Mouse (Mus musculus): ENCODE measurements around the gene St6galnac3. TPM values are rescaled to one million over a fixed set of nuclear protein-coding genes. Genes with fewer than 3 reads are reported as not detected.

St6galnac3 gene
- total RNA-seq, 1 experiment from 2014 or later: 9.1 TPM

- ATAC-seq (replicated peaks in 1 of 2; ENCODE audit: insufficient read depth in 1 of 2, low FRiP score in 2 of 2, low TSS enrichment in 1 of 2, low read depth in 1 of 2, poor library complexity in 2 of 2, severe bottlenecking in 2 of 2): no peak
Observed at GRCm38 (mm10) chr3:153580625-153581024, 144.3 kb downstream of the St6galnac3 start.

DNA sequence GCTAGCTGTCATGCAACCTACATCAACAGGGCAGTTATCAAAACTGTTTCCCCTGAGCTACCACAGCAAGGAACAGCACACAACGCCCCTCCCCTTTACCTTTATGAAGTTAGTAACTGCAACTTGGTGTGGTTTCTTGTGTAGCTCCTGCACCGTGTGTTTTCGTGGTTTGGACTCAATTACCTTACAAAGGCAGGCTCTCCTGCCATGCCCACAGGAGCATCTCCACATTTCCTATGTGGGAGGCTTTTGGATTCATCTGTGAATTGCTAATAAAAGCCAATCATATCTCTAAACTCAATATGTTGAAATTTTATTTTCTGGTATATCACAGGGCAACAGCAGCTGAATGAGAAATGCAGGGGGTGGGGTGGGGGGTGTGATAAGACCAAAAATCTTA lies 144.8 kb downstream of the St6galnac3 start:
- no peak for ATAC-seq (replicated peaks in 1 of 2; ENCODE audit: insufficient read depth in 1 of 2, low FRiP score in 2 of 2, low TSS enrichment in 1 of 2, low read depth in 1 of 2, poor library complexity in 2 of 2, severe bottlenecking in 2 of 2)

DNA sequence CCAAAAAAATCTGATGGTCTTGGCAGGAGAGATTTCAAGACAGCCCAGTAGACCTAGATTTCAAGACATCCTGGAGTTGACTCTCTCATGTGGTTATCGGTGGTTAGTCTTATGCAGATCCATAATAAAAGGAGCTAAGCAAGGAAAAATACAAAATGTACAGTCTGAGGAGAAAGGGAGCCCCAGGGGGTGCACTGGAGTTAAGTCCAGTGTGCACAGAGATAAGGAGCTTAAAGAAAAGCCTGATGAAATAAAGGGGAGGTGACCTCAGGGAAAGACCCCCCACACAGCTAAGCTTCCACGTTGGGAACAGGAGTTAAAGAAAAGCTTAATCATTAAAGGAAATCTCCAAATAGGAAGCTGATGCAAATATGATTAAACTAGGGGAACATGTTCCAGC lies 147.7 kb downstream of the St6galnac3 start:
- ATAC-seq (replicated peaks in 1 of 2; ENCODE audit: insufficient read depth in 1 of 2, low FRiP score in 2 of 2, low TSS enrichment in 1 of 2, low read depth in 1 of 2, poor library complexity in 2 of 2, severe bottlenecking in 2 of 2): no peak

DNA sequence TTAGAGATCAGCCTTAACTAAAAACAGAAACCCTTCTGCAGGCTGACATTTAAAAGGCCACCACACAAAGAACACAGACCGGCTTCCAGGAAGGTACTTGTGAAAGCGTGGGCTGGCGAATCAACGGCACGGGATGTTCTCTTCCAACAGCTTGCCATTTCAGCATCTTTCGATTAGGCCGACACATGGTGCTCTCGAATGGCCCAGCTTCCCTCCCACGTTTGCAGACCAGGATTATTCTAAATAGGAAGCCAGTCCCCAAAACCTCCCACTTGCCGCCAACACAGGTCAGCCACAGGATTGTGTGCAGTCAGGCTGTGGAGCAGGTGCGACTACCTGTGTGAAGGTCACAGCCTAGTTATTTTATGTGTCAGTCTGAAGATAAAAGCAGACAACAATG lies 153.8 kb downstream of the St6galnac3 start:
- ATAC-seq (replicated peaks in 1 of 2; ENCODE audit: insufficient read depth in 1 of 2, low FRiP score in 2 of 2, low TSS enrichment in 1 of 2, low read depth in 1 of 2, poor library complexity in 2 of 2, severe bottlenecking in 2 of 2): no peak

- no peak for ATAC-seq (replicated peaks in 1 of 2; ENCODE audit: insufficient read depth in 1 of 2, low FRiP score in 2 of 2, low TSS enrichment in 1 of 2, low read depth in 1 of 2, poor library complexity in 2 of 2, severe bottlenecking in 2 of 2)
Observed at GRCm38 (mm10) chr3:153568815-153569214, 156.2 kb downstream of the St6galnac3 start.

DNA sequence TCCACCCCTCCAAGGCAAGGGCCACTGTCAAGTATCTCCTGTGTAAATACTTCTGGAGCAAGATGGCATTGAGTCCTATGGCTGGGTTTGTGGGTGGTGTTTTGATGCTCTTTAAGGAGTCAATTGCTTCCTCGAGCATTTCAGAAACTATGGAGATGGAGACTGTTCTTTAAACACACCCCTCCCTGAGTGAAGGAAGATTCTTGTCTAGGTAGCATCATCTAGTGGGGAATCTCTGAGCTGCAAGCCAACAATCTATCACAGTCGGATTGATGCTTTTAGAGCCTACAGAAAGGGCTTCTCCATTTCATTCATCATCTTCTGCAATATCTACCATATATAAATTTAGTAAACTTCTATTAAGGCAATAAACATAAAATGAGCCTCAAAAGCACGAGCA lies 157.1 kb downstream of the St6galnac3 start:
- no peak for ATAC-seq (replicated peaks in 1 of 2; ENCODE audit: insufficient read depth in 1 of 2, low FRiP score in 2 of 2, low TSS enrichment in 1 of 2, low read depth in 1 of 2, poor library complexity in 2 of 2, severe bottlenecking in 2 of 2)

- ATAC-seq (replicated peaks in 1 of 2; ENCODE audit: insufficient read depth in 1 of 2, low FRiP score in 2 of 2, low TSS enrichment in 1 of 2, low read depth in 1 of 2, poor library complexity in 2 of 2, severe bottlenecking in 2 of 2): no peak
Observed at GRCm38 (mm10) chr3:153567512-153567911, 157.5 kb downstream of the St6galnac3 start.

DNA sequence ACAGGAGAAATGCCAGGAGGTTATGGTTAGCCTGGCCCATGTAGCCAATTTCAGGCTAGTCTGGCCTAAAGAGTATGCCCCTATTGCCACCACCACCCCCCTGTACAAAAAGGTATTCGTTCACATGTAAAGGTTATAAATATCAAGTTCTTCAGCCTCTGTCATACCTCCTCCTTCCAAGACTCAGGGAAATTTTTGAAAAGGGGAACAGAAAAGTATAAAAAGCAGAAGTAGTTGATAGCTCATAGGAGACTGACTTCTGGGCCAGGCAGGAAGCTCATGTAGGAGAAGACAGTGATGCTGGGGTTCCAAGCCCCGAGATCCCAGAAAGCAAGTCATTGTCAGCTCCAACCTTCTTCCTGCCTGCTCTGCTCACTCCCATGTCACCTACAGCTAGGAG lies 158.9 kb downstream of the St6galnac3 start:
- ATAC-seq (replicated peaks in 1 of 2; ENCODE audit: insufficient read depth in 1 of 2, low FRiP score in 2 of 2, low TSS enrichment in 1 of 2, low read depth in 1 of 2, poor library complexity in 2 of 2, severe bottlenecking in 2 of 2): peak; percentile 89 to 95

DNA sequence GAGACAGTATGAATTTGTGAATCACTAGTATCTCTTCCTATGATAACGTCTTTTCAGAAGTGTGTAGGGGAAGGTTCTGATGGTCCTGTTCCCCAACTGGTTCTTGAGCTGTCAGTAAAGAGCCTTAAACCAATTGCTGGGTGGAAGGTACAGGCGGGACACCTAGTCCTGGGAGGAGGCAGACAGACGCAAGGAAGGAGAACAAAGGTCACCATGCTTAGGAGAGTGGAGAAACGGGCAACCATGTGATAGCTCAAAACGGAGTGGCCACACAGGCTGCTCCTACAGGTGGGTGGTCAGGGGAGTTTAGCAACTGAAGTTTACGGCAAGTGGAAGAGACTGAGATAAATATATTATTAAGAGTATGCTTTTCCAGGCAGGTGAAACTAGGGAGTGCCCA lies 164.1 kb downstream of the St6galnac3 start:
- no peak for ATAC-seq (replicated peaks in 1 of 2; ENCODE audit: insufficient read depth in 1 of 2, low FRiP score in 2 of 2, low TSS enrichment in 1 of 2, low read depth in 1 of 2, poor library complexity in 2 of 2, severe bottlenecking in 2 of 2)

DNA sequence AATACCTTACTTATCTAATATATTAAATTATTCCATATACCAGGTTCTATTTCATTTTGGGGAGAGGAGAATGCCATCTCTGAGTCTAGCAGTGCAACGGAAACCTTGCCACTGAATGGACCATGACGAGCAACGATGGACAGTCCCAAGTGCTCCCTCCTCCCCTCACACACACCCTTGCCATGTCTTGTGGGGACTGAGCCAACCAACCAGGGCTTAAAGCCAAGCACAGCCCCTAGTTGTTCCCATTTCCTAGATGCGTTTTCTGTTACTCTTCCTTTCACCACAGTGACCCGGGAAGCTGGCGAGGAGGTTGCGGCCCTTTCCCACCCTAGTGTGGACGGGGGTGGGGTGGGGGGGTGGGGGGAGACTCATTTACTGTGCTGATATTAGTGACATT lies 165.4 kb downstream of the St6galnac3 start:
- no peak for ATAC-seq (replicated peaks in 1 of 2; ENCODE audit: insufficient read depth in 1 of 2, low FRiP score in 2 of 2, low TSS enrichment in 1 of 2, low read depth in 1 of 2, poor library complexity in 2 of 2, severe bottlenecking in 2 of 2)

DNA sequence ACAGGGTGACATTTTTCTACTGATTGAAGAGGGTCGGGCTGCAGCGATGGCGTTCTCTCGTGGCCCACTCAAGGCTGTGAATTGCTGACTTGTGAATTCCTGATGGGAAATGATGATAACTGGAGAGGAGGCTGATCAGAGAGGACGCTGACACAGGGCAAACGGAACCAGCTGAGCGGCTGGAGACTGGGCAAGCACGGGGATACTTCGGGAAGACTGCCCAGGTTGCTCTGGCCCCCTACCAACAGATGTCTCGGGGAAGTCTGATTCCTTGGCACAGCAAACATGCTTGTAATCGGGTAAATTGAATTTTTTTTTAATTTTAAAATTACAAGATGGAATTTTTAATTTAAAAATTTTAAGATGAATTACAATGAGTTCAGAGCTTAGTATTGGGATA lies 168.4 kb downstream of the St6galnac3 start:
- no peak for ATAC-seq (replicated peaks in 1 of 2; ENCODE audit: insufficient read depth in 1 of 2, low FRiP score in 2 of 2, low TSS enrichment in 1 of 2, low read depth in 1 of 2, poor library complexity in 2 of 2, severe bottlenecking in 2 of 2)

DNA sequence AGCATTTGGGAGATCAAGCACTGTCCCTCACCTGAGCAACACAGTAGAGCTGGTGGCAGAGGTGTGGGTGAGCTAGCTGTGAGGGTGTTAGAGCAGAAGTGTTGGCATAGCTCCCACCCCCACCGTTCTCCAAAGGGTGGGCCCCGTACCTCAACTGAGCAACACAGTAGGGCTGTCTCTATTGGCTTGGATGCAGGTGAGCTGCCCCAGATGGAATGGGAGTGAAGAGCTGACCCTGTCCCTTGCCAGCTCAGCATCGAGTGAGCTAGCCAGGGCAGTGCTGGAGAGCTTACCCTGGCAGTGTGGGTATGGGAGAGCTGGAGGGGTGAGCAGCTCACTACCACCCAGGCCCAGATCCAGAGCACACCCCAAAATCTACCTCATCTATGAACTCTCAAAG lies 171.3 kb downstream of the St6galnac3 start:
- no peak for ATAC-seq (replicated peaks in 1 of 2; ENCODE audit: insufficient read depth in 1 of 2, low FRiP score in 2 of 2, low TSS enrichment in 1 of 2, low read depth in 1 of 2, poor library complexity in 2 of 2, severe bottlenecking in 2 of 2)

- no peak for ATAC-seq (replicated peaks in 1 of 2; ENCODE audit: insufficient read depth in 1 of 2, low FRiP score in 2 of 2, low TSS enrichment in 1 of 2, low read depth in 1 of 2, poor library complexity in 2 of 2, severe bottlenecking in 2 of 2)
Observed at GRCm38 (mm10) chr3:153553226-153553625, 171.7 kb downstream of the St6galnac3 start.

- ATAC-seq (replicated peaks in 1 of 2; ENCODE audit: insufficient read depth in 1 of 2, low FRiP score in 2 of 2, low TSS enrichment in 1 of 2, low read depth in 1 of 2, poor library complexity in 2 of 2, severe bottlenecking in 2 of 2): no peak
Observed at GRCm38 (mm10) chr3:153546936-153547683, 177.9 kb downstream of the St6galnac3 start.

DNA sequence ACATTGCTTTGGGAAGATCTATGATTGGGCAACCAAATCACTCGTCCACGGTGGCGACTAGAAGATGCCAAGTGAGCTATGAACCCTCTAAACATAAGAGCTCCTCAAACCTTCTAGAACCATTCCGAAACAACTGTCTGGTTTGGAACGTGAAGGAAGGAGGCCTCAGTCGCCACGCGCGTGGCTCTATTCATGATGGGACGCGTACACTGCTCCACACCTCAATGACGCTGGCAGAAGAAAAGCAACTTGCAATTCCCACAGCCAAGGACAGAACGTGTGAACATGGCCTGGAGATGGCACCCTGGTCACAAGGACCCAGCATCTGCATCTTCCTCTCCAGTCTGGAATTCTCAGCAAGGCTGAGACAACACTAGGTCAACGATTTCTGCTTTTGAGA lies 185.1 kb downstream of the St6galnac3 start:
- no peak for ATAC-seq (replicated peaks in 1 of 2; ENCODE audit: insufficient read depth in 1 of 2, low FRiP score in 2 of 2, low TSS enrichment in 1 of 2, low read depth in 1 of 2, poor library complexity in 2 of 2, severe bottlenecking in 2 of 2)

GRCm38 (mm10) chr3:153538396-153538795 lies 186.6 kb downstream of the St6galnac3 start:
- no peak for ATAC-seq (replicated peaks in 1 of 2; ENCODE audit: insufficient read depth in 1 of 2, low FRiP score in 2 of 2, low TSS enrichment in 1 of 2, low read depth in 1 of 2, poor library complexity in 2 of 2, severe bottlenecking in 2 of 2)

DNA sequence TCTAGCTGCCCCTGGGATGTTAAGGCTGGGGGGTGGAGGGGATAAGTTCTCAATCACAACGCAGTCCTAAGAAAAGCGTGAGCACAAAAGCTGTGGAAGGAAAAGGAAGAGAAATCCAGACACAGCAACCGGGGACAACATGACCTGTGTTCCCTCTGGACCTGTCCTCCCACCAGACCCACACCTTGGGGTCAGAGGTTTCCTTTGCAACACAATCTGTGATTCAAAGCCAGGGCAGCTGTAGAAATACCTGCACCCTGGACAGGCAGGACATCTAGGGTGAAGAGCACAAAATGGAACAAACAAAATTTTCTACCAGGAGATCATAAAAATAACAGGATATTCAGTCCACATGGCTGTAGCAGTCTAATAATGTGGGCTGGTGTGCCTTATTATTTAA lies 187.5 kb downstream of the St6galnac3 start:
- no peak for ATAC-seq (replicated peaks in 1 of 2; ENCODE audit: insufficient read depth in 1 of 2, low FRiP score in 2 of 2, low TSS enrichment in 1 of 2, low read depth in 1 of 2, poor library complexity in 2 of 2, severe bottlenecking in 2 of 2)

DNA sequence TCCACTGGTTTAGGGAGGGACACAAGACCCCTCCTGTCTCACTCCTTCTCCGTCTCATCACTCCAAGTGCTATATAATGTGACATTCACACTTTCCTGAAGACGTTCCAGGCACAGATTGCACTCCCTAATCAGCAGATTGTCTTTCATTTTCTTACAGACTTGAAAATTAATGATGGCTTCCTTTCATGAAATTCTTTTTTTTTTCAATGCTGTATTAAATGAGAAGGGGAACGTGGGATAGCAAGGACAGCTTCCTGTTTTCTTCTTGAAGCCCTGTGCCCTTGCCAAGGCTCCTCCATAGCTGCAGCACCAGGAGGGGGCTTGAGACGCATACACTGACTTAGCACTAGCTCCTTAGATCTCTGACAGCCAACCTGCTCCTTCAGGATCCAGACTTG lies 188.7 kb downstream of the St6galnac3 start:
- no peak for ATAC-seq (replicated peaks in 1 of 2; ENCODE audit: insufficient read depth in 1 of 2, low FRiP score in 2 of 2, low TSS enrichment in 1 of 2, low read depth in 1 of 2, poor library complexity in 2 of 2, severe bottlenecking in 2 of 2)

DNA sequence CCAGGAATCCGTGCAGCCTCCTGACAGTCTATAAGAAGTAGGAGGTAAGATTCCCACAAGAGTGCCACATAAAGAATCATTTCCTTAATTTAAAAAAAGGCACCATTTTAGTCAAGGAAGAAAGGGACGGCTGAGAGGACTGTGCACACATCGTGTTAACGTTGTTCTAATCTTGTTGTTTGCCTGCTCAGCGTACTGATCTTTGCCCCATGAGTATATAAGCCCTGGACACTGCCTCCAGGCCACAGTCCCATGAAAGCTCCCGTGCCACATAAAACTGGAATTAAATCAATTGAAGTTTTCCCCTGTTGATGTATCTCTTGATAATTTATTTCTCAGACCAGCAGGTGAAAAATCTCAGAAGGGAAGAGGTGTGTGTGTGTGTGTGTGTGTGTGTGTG lies 195.8 kb downstream of the St6galnac3 start:
- ATAC-seq (replicated peaks in 1 of 2; ENCODE audit: insufficient read depth in 1 of 2, low FRiP score in 2 of 2, low TSS enrichment in 1 of 2, low read depth in 1 of 2, poor library complexity in 2 of 2, severe bottlenecking in 2 of 2): no peak

Data from hematopoietic stem cell, adult 5-6 weeks (primary cell).